Mouse (Mus musculus): ENCODE measurements at regions not wholly inside any gene's neighbourhood (a gene's known extent, or its start where the extent isn't known, plus 50 kb on each side); places are given as distances from the start of the nearest gene placed in this dataset.

DNA sequence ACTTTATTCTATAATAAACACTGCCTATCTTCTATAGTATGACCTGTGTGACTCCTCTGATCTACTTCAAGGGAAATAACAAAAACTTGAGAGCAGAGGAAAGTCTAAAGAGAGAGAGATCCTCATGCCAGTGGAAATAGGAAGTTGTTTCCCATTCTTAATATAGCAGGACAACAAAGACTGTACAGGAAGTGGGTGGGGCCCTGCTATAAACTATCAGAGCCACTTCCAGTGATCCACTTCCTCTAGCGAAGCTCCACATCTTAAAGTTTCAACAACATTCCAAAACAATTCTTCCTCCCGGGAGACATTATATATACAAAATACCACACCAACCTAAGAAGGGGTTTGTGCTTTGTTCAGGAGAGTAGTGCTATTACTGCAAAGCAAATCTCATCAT lies 339.7 kb downstream of the Elavl2 start:
- no peak for TF ChIP-seq CTCF (IDR thresholded peaks at IDR 0.05; ENCODE audit: low read depth)
- TF ChIP-seq EP300 (optimal IDR thresholded peaks at IDR 0.05) = no peak
